Mouse (Mus musculus) heart, adult 11 months (tissue): ENCODE measurements around the gene Plac1.

Experiments used
- DNase-seq: peaks from one replicate; pipeline ENCODE4 v3.0.0; 2022

The Plac1 gene

GRCm38 (mm10) chrX:53099951-53100350 is 140.0 kb downstream of the Plac1 start:
- DNase-seq: no peak

DNA sequence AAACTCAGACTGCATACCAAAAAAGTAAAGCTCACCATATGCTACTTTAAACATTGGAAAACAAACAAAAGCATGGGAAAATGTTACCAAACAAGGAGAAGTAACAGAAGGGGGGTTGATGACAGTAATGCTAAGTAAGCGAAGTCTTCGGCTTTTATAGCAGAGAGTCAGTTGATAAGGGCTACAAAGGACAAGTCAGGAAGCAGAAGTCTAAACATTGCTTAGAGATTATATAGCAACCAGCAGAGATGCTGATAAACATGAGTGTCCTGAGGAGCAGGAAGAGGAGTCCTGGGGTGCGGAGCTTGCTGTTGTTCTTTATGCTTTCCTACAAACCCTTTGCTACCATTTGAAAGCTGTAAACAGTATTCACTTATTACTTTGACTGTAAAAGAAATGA is 140.6 kb downstream of the Plac1 start:
- no peak for DNase-seq

DNA sequence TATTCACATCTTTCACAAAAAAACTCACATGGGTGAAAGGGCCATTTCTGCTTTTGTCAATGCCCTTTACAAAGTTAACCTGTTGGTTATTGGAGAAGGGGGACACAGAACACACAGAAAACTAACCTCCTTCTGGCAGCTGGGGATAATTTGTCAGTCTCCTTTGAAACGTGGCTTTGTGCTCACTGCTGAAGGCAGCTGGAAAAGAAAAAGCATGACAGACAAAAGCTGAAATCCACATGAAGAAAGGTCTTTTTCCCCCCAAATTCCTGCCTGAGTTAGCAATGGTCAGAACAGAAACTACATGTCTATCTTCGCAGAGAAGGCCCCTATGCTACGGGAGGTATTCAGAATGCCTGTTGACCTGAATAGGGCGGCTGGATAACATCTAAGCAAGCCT is 141.6 kb downstream of the Plac1 start:
- DNase-seq: no peak

DNA sequence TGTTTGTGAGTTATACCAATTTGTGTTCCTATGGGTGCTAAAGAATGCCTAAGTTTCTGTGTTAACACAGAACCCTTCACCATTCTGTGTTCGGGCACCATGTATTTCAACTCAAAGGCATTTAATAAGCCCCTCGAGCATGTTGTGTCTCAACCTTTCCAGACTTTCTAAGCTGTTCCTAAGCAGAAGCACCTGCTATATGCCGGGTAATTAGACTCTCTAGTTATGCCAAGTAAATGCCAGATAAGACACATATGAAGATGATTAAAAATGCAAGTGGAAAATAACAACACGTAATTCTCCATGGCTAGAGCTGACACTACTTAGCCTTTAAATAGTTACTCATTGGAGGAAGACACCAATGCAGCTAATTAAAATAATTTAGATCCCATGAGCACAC is 142.1 kb downstream of the Plac1 start:
- no peak for DNase-seq

DNA sequence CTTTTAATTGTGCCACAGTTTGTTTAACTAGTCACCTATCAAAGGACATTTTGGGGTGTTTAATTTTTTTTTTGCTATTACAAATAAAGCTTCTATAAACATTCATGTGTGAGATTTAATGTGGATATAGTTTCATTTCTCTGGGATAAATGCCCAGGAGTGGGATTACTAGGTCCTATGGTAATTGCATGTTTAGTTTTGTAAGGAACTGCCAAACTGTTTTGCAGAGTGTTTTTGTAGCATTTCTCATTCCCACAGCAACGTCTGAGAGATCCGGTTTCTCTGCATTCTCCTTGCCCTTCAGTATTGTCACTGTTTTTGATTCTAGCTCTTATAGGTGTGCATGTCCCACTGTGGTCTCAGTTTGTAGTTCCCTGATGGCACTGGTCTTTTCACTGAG is 146.5 kb downstream of the Plac1 start:
- no peak for DNase-seq

- no peak for DNase-seq
These were observed 151.1 kb downstream of the Plac1 start for GRCm38 (mm10) chrX:53088663-53089292.

GRCm38 (mm10) chrX:53087202-53087601 is 152.7 kb downstream of the Plac1 start:
- DNase-seq: no peak

DNA sequence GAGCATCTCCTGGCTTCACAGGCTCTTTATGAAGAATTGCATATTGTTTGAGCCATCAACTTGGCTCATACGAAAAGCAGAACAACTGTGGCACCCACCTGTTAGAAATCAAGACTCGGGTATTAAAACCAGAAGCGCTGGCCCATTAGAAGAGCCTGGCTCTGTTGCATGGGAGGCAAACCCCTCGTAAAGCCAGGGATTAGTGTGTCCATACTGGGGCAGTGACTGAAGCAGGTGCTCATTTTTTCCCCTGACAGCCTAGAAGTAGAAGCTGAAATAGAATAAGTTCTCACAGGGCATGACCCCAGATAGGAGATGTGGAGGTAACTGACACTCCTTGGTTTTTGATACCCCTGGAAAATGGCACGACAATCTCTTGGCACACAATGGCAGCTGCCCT is 154.4 kb downstream of the Plac1 start:
- DNase-seq: no peak

GRCm38 (mm10) chrX:53064406-53064805 is 175.5 kb downstream of the Plac1 start:
- no peak for DNase-seq

DNA sequence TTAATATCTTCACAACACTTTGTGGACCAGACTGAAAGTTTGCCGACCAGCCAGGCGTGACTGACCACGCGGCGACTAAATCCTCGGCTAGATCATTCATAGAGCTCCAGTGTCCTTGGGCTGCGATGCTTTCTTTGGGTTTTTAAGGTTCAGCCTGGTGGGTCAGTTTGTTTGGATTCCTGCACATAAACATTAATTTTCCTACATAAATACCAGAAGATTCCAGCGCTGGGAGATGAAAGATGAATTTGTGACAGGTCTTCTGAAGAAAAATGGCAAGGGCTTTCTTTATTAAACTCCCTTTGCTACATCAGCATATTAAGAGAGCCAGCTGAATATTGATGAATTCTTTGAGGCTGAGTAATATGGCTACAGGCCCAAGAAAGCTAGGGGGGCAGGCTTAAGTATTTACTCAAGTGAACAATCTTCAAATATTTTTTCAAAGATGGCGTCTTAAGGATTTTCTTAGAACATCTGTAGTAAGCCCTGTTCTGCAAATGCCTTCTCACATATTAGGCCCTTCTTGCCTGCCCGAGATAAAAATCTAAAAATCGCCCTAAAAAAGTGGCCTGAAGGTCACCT is 180.4 kb downstream of the Plac1 start:
- DNase-seq: no peak

- no peak for DNase-seq
These were observed 181.2 kb downstream of the Plac1 start for GRCm38 (mm10) chrX:53058459-53059280.

DNA sequence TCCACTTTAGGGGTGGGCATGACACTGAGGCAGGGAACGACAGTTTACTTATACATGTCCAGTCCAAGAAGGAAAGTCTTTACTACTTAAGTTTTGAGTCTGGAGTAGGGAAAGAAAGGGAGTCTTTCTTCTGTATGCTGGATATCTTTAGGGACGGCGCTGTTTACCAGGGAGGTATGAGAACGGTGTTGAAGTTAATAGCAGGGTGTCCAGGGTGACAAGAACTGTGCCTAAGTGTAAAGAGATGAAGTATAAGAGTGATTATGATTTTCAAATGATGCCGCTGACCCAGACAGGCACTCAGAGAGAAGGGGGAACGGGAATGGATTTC is 182.2 kb downstream of the Plac1 start:
- DNase-seq: no peak

DNA sequence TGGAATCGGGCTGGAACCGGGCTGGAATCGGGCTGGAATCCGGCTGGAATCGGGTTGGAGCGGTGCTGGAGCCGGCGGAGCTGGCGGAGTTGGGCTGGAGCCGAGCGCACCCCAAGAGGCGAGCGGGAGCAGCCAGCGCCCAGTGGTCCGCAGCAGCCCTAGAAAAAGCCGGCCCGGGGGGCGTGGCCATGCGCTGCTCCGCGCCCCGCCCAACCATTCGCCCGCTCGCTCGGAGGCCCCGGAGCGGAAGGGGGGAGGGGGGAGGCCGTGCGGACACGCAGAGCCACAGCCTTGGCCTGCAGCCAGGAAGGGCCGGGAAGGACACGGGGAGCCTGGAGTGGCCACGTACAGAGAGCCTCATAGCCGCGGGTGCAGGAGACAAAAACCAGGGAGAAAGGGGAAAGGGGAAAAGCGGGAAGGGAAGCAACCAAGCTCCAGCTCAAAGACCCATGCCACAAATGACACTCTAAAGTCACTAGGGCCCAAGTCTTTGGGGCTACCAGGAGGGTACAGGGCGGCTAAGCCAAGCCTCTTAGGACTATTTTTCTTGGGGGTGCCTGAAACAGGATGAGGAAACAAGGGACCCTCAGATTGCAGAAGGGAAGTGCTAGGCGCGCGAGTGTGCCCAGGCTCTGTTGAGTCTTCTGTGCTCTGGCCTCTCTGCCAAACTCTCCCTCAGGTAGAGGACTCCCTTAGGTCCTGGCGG is 182.7 kb downstream of the Plac1 start:
- DNase-seq: peak; percentile 99

DNA sequence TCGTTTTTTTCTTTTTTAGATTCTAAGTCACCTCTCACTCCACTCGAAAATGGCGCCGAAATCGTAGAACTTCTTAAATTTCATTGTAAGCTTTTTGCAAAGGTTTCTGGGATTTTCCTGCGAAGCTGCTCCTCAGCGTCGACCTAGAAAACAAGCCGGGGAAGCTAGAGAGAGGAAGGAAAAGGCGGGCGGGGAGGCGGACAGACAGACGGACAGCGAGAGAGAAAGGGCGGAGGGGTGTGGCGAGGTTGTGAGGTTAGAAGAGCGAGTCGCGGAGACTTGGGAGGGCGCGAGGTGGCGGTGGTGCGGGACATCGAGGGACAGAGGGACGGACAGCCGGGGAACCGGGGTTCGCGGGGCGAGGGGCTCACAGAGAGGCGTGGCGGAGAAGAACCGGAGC is 183.3 kb downstream of the Plac1 start:
- DNase-seq: peak; percentile 95

DNA sequence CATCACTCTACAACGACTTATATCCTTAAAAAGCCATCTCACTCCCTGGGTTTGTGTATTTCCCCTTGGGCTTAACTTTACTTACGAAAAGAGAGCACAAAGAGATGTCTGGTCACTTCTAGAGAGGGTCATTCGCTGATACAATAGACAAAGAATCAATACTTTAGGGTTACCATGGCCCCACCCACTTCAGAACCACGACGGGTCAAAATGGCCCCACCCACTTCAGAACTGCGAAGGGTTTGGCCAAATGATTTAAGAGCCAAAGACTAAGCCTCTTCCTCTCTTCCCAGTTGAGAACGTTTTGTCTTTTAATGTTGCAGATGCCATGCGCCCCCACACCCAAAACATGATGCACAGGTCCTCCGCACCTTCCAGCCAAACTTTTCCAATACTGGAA is 184.1 kb downstream of the Plac1 start:
- DNase-seq: no peak

GRCm38 (mm10) chrX:53053885-53054284 is 186.0 kb downstream of the Plac1 start:
- DNase-seq: peak; percentile 86

DNA sequence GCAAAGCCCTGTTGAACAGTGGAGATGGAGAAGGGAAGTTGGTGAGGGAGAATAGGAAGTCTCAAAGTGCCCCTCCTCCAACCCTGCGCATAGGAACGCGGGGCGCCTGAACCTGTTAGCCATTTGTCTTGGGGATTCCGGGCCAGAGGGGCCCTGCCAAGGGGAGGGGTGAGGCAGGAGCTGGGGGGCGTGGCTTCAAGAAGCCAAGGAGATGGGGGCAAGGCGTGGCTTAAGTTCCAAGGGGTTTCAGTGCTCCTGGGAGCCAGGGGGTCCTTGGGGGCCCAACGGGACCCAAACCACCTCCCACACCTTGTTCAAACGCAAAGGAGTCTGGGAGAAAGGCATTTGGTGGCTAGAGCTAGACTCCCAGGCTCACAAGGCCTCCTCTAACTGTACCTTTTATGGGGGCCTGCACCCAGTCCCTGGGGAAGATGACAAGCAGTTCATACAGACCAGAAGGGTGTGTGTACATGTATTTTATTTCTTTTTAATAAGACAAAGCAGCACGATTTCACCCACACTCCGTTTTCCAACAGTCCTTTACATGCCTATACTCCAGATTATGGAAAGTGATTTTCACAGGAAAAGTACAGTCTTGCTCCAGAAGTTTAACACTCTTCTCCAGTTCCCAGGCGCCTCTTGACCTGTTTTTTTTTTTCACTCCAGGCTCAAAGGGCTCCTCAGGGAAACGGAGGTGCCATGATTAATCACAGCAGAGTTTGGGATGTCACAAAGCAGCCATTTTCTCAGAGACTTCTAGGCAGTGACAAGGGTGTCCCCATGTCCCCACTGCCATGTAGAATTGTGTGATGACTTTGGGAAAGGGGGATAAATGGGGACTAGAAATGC is 187.0 kb downstream of the Plac1 start:
- DNase-seq: peak; percentile 88

- no peak for DNase-seq
These were observed 189.6 kb downstream of the Plac1 start for GRCm38 (mm10) chrX:53050353-53050752.

- no peak for DNase-seq
These were observed 190.7 kb downstream of the Plac1 start for GRCm38 (mm10) chrX:53049196-53049595.

DNA sequence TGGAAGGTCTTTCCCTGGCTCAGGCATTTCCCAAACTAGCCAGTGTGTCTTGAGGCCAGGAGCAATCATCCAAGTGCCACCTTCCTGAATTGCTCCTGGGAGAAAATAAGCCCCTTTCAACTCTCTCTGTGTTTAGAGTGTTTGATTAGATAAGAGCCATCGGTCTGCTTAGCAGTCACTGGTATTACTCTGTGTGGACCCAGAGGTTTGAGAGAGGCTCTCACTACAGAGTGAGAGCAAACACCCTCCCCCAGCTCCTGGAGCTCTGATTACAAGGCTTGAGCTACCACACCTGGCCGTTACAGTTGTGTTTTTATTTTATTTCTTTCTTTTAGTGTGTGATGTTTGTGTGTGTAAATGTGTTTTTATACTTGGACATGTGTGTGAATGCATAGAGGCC is 193.0 kb downstream of the Plac1 start:
- no peak for DNase-seq

- DNase-seq: no peak
These were observed 193.9 kb downstream of the Plac1 start for GRCm38 (mm10) chrX:53046033-53046432.

GRCm38 (mm10) chrX:53045187-53045903 is 194.6 kb downstream of the Plac1 start:
- DNase-seq: peak; percentile 95
